25 mouse cellular contexts compared by ENCODE assay signal in genomic region chr13:99787760-99788159, GRCm38 (mm10).
"Had no signal": no experiment of that assay in that cellular context is flagged by ENCODE, and none has a peak within 500 bp of the region (broad histone marks: within the 10 kb centered on the region; RNA-seq: fewer than 3 reads in every experiment).

No protein-coding gene starts in this region.

- H3K36me3 ChIP-seq: heart, embryonic 13.5 days; heart, embryonic 15.5 days; hindbrain, embryonic 12.5 days; hindbrain, embryonic 15.5 days; kidney, embryonic 15.5 days; limb, embryonic 12.5 days; limb, embryonic 15.5 days; liver, embryonic 13.5 days had no signal

- H3K9me3 ChIP-seq: heart, embryonic 13.5 days; heart, embryonic 15.5 days; hindbrain, embryonic 12.5 days; hindbrain, embryonic 15.5 days; kidney, embryonic 15.5 days; limb, embryonic 12.5 days; limb, embryonic 15.5 days; liver, embryonic 13.5 days had no signal

- H3K9ac ChIP-seq: forebrain, postnatal 0 days; heart, embryonic 13.5 days; heart, embryonic 15.5 days; hindbrain, embryonic 12.5 days; hindbrain, embryonic 15.5 days; kidney, embryonic 15.5 days; limb, embryonic 12.5 days; limb, embryonic 15.5 days; liver, embryonic 13.5 days had no signal

- H3K4me1 ChIP-seq: heart, embryonic 15.5 days; hindbrain, embryonic 15.5 days; kidney, embryonic 15.5 days; liver, embryonic 13.5 days had no signal

- H3K4me2 ChIP-seq: heart, embryonic 11.5 days; heart, embryonic 13.5 days; heart, embryonic 15.5 days; hindbrain, embryonic 12.5 days; hindbrain, embryonic 15.5 days; kidney, embryonic 15.5 days; limb, embryonic 12.5 days; limb, embryonic 15.5 days; liver, embryonic 13.5 days had no signal

- DNase-seq: forebrain, postnatal 0 days; gastrocnemius, postnatal 14 days; gastrocnemius, postnatal 36 days; heart, adult 11 months; heart, adult 2 months; heart, postnatal 14 days; heart, postnatal 36 days; kidney, adult 11 months; kidney, adult 2 months; kidney, adult 9 months; kidney, postnatal 14 days; kidney, postnatal 36 days; left cerebral cortex, postnatal 4 days; liver, embryonic 13.5 days had no signal

- H3K4me3 ChIP-seq: heart, adult 2 months; heart, embryonic 13.5 days; heart, embryonic 15.5 days; hindbrain, embryonic 12.5 days; hindbrain, embryonic 15.5 days; kidney, embryonic 15.5 days; limb, embryonic 12.5 days; limb, embryonic 15.5 days; liver, embryonic 13.5 days had no signal

- H3K27ac ChIP-seq: heart, adult 2 months; heart, embryonic 13.5 days; heart, embryonic 15.5 days; hindbrain, embryonic 12.5 days; hindbrain, embryonic 15.5 days; hindbrain, postnatal 0 days; kidney, embryonic 15.5 days; kidney, postnatal 0 days; limb, embryonic 12.5 days; limb, embryonic 15.5 days; liver, embryonic 13.5 days had no signal

- ATAC-seq: forebrain, postnatal 0 days; hindbrain, postnatal 0 days; intestine, embryonic 16.5 days had no signal

- H3K27me3 ChIP-seq: heart, embryonic 13.5 days; heart, embryonic 15.5 days; hindbrain, embryonic 12.5 days; hindbrain, embryonic 15.5 days; kidney, embryonic 15.5 days; limb, embryonic 12.5 days; limb, embryonic 15.5 days had no signal
